Mouse (Mus musculus) heart, embryonic 13.5 days (tissue): ENCODE results near the gene Mfsd13b. TPM values are rescaled to one million over a fixed set of nuclear protein-coding genes. Genes with fewer than 3 reads are reported as not detected.
"Not testable (repeated sequence)": the region's sequence is repeated elsewhere in the genome, so short reads cannot be mapped to it uniquely, and the experiment has no call there.

Experiments
- ATAC-seq: fragments of 200-750 bp; cut with Nextera tagmentation; 2 replicates; pipeline ENCODE4 v1.8.0; 2017; ENCODE audit warnings: moderate TSS enrichment; ENCODE audit not compliant: insufficient number of reproducible peaks, low FRiP score, low TSS enrichment; ENCODE audit errors: extremely low read depth
- H3K27ac ChIP-seq: fragments of 300-500 bp; sonication (generic); replicated peaks from 2 replicates; pipeline ENCODE4 v1.5.1; 2015; ENCODE audit warnings: moderate library complexity, mild to moderate bottlenecking, inconsistent platforms
- H3K27me3 ChIP-seq: fragments of 300-500 bp; sonication (generic); replicated peaks from 2 replicates; pipeline ENCODE4 v1.6.1; 2015; ENCODE audit warnings: mild to moderate bottlenecking, inconsistent platforms
- H3K36me3 ChIP-seq: fragments of 300-500 bp; sonication (generic); 2 replicates; pipeline ENCODE4 v1.6.1; 2015; ENCODE audit warnings: mild to moderate bottlenecking, inconsistent platforms
- H3K4me1 ChIP-seq: fragments of 300-500 bp; sonication (generic); 2 replicates; pipeline ENCODE4 v1.6.1; 2015; ENCODE audit warnings: inconsistent platforms
- H3K4me2 ChIP-seq: fragments of 300-500 bp; sonication (generic); 2 replicates; pipeline ENCODE4 v1.6.1; 2015; ENCODE audit warnings: inconsistent platforms, mild to moderate bottlenecking, moderate library complexity
- H3K4me3 ChIP-seq: fragments of 300-500 bp; sonication (generic); 2 replicates; pipeline ENCODE4 v1.5.1; 2015; ENCODE audit warnings: moderate library complexity, mild to moderate bottlenecking, inconsistent platforms
- H3K9ac ChIP-seq: fragments of 300-500 bp; sonication (generic); 2 replicates; pipeline ENCODE4 v1.6.1; 2015; ENCODE audit warnings: inconsistent platforms, mild to moderate bottlenecking, moderate library complexity
- H3K9me3 ChIP-seq: fragments of 300-500 bp; sonication (generic); 2 replicates; pipeline ENCODE4 v1.6.1; 2016; ENCODE audit warnings: inconsistent platforms
- WGBS: fragments of 180-500 bp; shearing (Covaris S2); methylation state at CpG from one replicate; pipeline ENCODE4 v1.1.7; 2015; ENCODE audit warnings: mixed read lengths; 5-methylcytosine and 5-hydroxymethylcytosine counted together
- polyA plus RNA-seq: library from polyadenylated mRNA; unstranded; fragments of >200 nt; fragmentation: Nextera tagmentation; extraction: Ambion mirVana; gene quantifications from 2 replicates; pipeline ENCODE4 v1.2.1, GENCODE M21; 2015

Mfsd13b gene
- polyA plus RNA-seq, result 0.12 TPM in 1 of 2 replicates, not detected in the other

GRCm38 (mm10) chr7:120982200-120982841, at the start of gene Mfsd13b, which contains the start of gene Cdr2:
Gene Mfsd13b (plus strand): TSS chr7:120982509.
Gene Cdr2 (minus strand): TSS chr7:120982312.
- Histone ChIP-seq H3K4me3 (peak within 1 kb of the TSS; percentile 92), H3K4me2 (peak within 1 kb of the TSS; percentile 76), H3K9me3 (no peaks in the 10 kb centered on the region), H3K9ac (peak within 1 kb of the TSS; percentile 95), H3K27me3 (no peaks in the 10 kb centered on the region), H3K27ac (peak within 1 kb of the TSS; percentile 84), H3K36me3 (no peaks in the 10 kb centered on the region), H3K4me1 (peaks cover 36% of the 10 kb centered on the region)
- peak; percentile 92 for ATAC-seq
- WGBS, result under 1% methylated on average over 46 of the region's 46 CpGs

- Histone ChIP-seq H3K4me2 (no peak overlapping the region), H3K4me1 (no peaks in the 10 kb centered on the region), H3K27me3 (no peaks in the 10 kb centered on the region), H3K9me3 (no peaks in the 10 kb centered on the region), H3K4me3 (no peak overlapping the region), H3K9ac (no peak overlapping the region), H3K36me3 (peaks cover 100% of the 10 kb centered on the region), H3K27ac (no peak overlapping the region)
- WGBS, result 90% methylated on average over 7 of the region's 7 CpGs
- no peak for ATAC-seq
These were observed 49.2 kb upstream of the Mfsd13b start for GRCm38 (mm10) chr7:120933110-120933509.

- peaks cover 100% of the 10 kb centered on the region for H3K36me3 ChIP-seq
- H3K27ac ChIP-seq, result no peak overlapping the region
- no peak overlapping the region for H3K9ac ChIP-seq
- no peak for ATAC-seq
- H3K27me3 ChIP-seq, result no peaks in the 10 kb centered on the region
- no peaks in the 10 kb centered on the region for H3K4me1 ChIP-seq
- 71% methylated on average over 5 of the region's 5 CpGs for WGBS
- H3K4me2 ChIP-seq, result no peak overlapping the region
- H3K4me3 ChIP-seq, result no peak overlapping the region
- H3K9me3 ChIP-seq, result no peaks in the 10 kb centered on the region
These were observed 48.6 kb upstream of the Mfsd13b start for GRCm38 (mm10) chr7:120933680-120934195.

- Histone ChIP-seq H3K9ac (no peak overlapping the region), H3K4me2 (no peak overlapping the region), H3K27ac (no peak overlapping the region), H3K9me3 (no peaks in the 10 kb centered on the region), H3K36me3 (peaks cover 100% of the 10 kb centered on the region), H3K27me3 (no peaks in the 10 kb centered on the region), H3K4me1 (no peaks in the 10 kb centered on the region), H3K4me3 (no peak overlapping the region)
- ATAC-seq, result no peak
- 29% methylated on average over 5 of the region's 5 CpGs for WGBS
These were observed 47.6 kb upstream of the Mfsd13b start for GRCm38 (mm10) chr7:120934716-120935115.

- Histone ChIP-seq H3K4me2 (no peak overlapping the region), H3K4me3 (no peak overlapping the region), H3K9me3 (no peaks in the 10 kb centered on the region), H3K27ac (no peak overlapping the region), H3K27me3 (no peaks in the 10 kb centered on the region), H3K4me1 (no peaks in the 10 kb centered on the region), H3K9ac (no peak overlapping the region), H3K36me3 (peaks cover 100% of the 10 kb centered on the region)
- WGBS, result 79% methylated on average over 4 of the region's 4 CpGs
- ATAC-seq, result no peak
These were observed 45.8 kb upstream of the Mfsd13b start for GRCm38 (mm10) chr7:120936522-120936921.

GRCm38 (mm10) chr7:120938206-120938605, 44.1 kb upstream of the Mfsd13b start:
- Histone ChIP-seq H3K4me1 (no peaks in the 10 kb centered on the region), H3K27me3 (no peaks in the 10 kb centered on the region), H3K4me3 (no peak overlapping the region), H3K36me3 (peaks cover 100% of the 10 kb centered on the region), H3K9me3 (no peaks in the 10 kb centered on the region), H3K4me2 (no peak overlapping the region), H3K9ac (no peak overlapping the region), H3K27ac (no peak overlapping the region)
- no peak for ATAC-seq
- WGBS, result 87% methylated on average over 9 of the region's 9 CpGs

- no peaks in the 10 kb centered on the region for H3K9me3 ChIP-seq
- no peaks in the 10 kb centered on the region for H3K27me3 ChIP-seq
- no peak overlapping the region for H3K27ac ChIP-seq
- ATAC-seq, result no peak
- H3K4me2 ChIP-seq, result no peak overlapping the region
- no peaks in the 10 kb centered on the region for H3K4me1 ChIP-seq
- WGBS, result 88% methylated on average over 12 of the region's 12 CpGs
- H3K36me3 ChIP-seq, result peaks cover 94% of the 10 kb centered on the region
- no peak overlapping the region for H3K4me3 ChIP-seq
- no peak overlapping the region for H3K9ac ChIP-seq
These were observed 42.0 kb upstream of the Mfsd13b start for GRCm38 (mm10) chr7:120940343-120940742.

- Histone ChIP-seq H3K36me3 (peaks cover 94% of the 10 kb centered on the region), H3K4me3 (no peak overlapping the region), H3K9ac (no peak overlapping the region), H3K27me3 (no peaks in the 10 kb centered on the region), H3K27ac (no peak overlapping the region), H3K4me2 (no peak overlapping the region), H3K4me1 (no peaks in the 10 kb centered on the region), H3K9me3 (no peaks in the 10 kb centered on the region)
- no peak for ATAC-seq
- 92% methylated on average over 6 of the region's 6 CpGs for WGBS
These were observed 41.1 kb upstream of the Mfsd13b start for GRCm38 (mm10) chr7:120941214-120941613.

- H3K27me3 ChIP-seq, result no peaks in the 10 kb centered on the region
- peaks cover 87% of the 10 kb centered on the region for H3K36me3 ChIP-seq
- 76% methylated on average over 1 of the region's 1 CpGs for WGBS
- H3K4me3 ChIP-seq, result no peak overlapping the region
- no peaks in the 10 kb centered on the region for H3K9me3 ChIP-seq
- no peak overlapping the region for H3K9ac ChIP-seq
- ATAC-seq, result no peak
- H3K4me2 ChIP-seq, result no peak overlapping the region
- no peaks in the 10 kb centered on the region for H3K4me1 ChIP-seq
- no peak overlapping the region for H3K27ac ChIP-seq
These were observed 39.8 kb upstream of the Mfsd13b start for GRCm38 (mm10) chr7:120942506-120942905.

GRCm38 (mm10) chr7:120943936-120944509, 38.3 kb upstream of the Mfsd13b start:
- no peak overlapping the region for H3K4me2 ChIP-seq
- H3K27ac ChIP-seq, result no peak overlapping the region
- H3K9ac ChIP-seq, result no peak overlapping the region
- WGBS, result 67% methylated on average over 7 of the region's 8 CpGs
- no peak overlapping the region for H3K4me3 ChIP-seq
- peaks cover 87% of the 10 kb centered on the region for H3K36me3 ChIP-seq
- H3K4me1 ChIP-seq, result no peaks in the 10 kb centered on the region
- ATAC-seq, result no peak
- no peaks in the 10 kb centered on the region for H3K27me3 ChIP-seq
- no peaks in the 10 kb centered on the region for H3K9me3 ChIP-seq

- H3K9ac ChIP-seq, H3K4me1 ChIP-seq, H3K27ac ChIP-seq, H3K9me3 ChIP-seq, H3K4me3 ChIP-seq, H3K27me3 ChIP-seq, H3K4me2 ChIP-seq, ATAC-seq: not testable (repeated sequence)
- WGBS, result 86% methylated on average over 7 of the region's 7 CpGs
- peaks cover 52% of the 10 kb centered on the region for H3K36me3 ChIP-seq
These were observed 28.7 kb upstream of the Mfsd13b start for GRCm38 (mm10) chr7:120953591-120953990.

- 93% methylated on average over 2 of the region's 2 CpGs for WGBS
- Histone ChIP-seq H3K27ac (no peak overlapping the region), H3K36me3 (peaks cover 56% of the 10 kb centered on the region), H3K4me2 (no peak overlapping the region), H3K9me3 (no peaks in the 10 kb centered on the region), H3K27me3 (no peaks in the 10 kb centered on the region), H3K4me1 (0 out of 2 replicates have a peak, but pooled peaks cover 3% of the 10 kb centered on the region), H3K4me3 (no peak overlapping the region), H3K9ac (no peak overlapping the region)
- no peak for ATAC-seq
These were observed 22.2 kb upstream of the Mfsd13b start for GRCm38 (mm10) chr7:120960116-120960515.
